ENCODE assay signal across 12 mouse cellular contexts in the genomic region with DNA sequence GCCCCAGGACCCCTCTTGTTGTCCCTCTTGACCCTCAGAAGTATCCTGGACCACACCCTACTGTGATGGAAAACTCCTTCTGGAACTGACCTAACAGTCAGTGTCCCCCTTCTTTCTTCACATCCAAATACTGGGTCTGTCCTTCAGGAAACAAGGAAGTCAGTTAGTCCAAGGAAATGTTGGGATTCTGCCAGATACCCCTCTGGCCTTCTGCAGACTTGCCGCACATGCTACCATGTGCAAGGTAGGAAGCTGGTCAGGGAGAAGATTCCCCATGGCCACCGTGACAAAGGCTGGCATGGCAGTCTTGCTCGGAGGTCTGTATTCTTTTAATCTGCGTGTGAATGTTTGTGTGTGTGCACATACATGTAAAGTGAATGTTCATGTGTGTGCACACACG.
"Had no signal": no experiment of that assay in that cellular context is flagged by ENCODE, and none has a peak within 500 bp of the region (broad histone marks: within the 10 kb centered on the region; RNA-seq: fewer than 3 reads in every experiment).

No protein-coding gene starts in this region.

- DNase-seq: retina, postnatal 1 day; right cerebral cortex, adult 18-20 months; right cerebral cortex, postnatal 14 days; right cerebral cortex, postnatal 25 days; right cerebral cortex, postnatal 4 days; spleen, adult 18-20 months; thymus, adult 18-20 months; thymus, adult 2 months; thymus, postnatal 14 days; thymus, postnatal 25 days; thymus, postnatal 36 days; thymus, postnatal 4 days had no signal
